Mouse (Mus musculus) kidney, adult 2 months (tissue): ENCODE results near the gene Kirrel3. TPM values are rescaled to one million over a fixed set of nuclear protein-coding genes. Genes with fewer than 3 reads are reported as not detected.

ENCODE experiments used
- DNase-seq: peaks from one replicate; pipeline ENCODE4 v3.0.0; 2021
- H3K27ac ChIP-seq: fragments of 200-500 bp; 2 replicates; pipeline ENCODE4 v1.5.1; 2012; ENCODE audit warnings: low read depth, low read length, control low read depth, inconsistent platforms; ENCODE audit not compliant: insufficient read depth
- H3K27me3 ChIP-seq: fragments of 200-500 bp; replicated peaks from 2 replicates; pipeline ENCODE4 v1.6.1; 2012; ENCODE audit warnings: mild to moderate bottlenecking, moderate library complexity, low read length, inconsistent platforms; ENCODE audit not compliant: control insufficient read depth, insufficient read depth
- H3K36me3 ChIP-seq: fragments of 200-500 bp; 2 replicates; pipeline ENCODE4 v1.6.1; 2012; ENCODE audit warnings: mild to moderate bottlenecking, moderate library complexity, low read length, inconsistent platforms; ENCODE audit not compliant: control insufficient read depth, insufficient read depth
- H3K4me1 ChIP-seq: fragments of 200-500 bp; 2 replicates; pipeline ENCODE4 v1.6.1; 2011; ENCODE audit warnings: low read length; ENCODE audit not compliant: control insufficient read depth, insufficient read depth
- H3K4me3 ChIP-seq: fragments of 200-500 bp; 2 replicates; pipeline ENCODE4 v1.5.1; 2011; ENCODE audit warnings: mild to moderate bottlenecking, low read depth, low read length, control low read depth; ENCODE audit not compliant: insufficient read depth
- CTCF ChIP-seq: fragments of 200-500 bp; conservative IDR thresholded peaks from 2 replicates; pipeline ENCODE4 v1.5.1; 2011; ENCODE audit warnings: low read depth, mild to moderate bottlenecking, control low read depth, low read length, moderate library complexity, mixed read lengths; ENCODE audit not compliant: insufficient read depth, insufficient read length
- POLR2A ChIP-seq: fragments of 200-500 bp; IDR thresholded peaks from one replicate; pipeline ENCODE4 v1.6.1; 2011; ENCODE audit warnings: low read depth, low read length, control low read depth
- WGBS: fragments of 180-500 bp; shearing (Covaris S2); methylation state at CpG from one replicate; pipeline ENCODE4 v1.1.7; 2018; 5-methylcytosine and 5-hydroxymethylcytosine counted together
- polyA plus RNA-seq: library from polyadenylated mRNA; depleted of rRNA; stranded (reverse); fragments of >200 nt; gene quantifications from 2 replicates; pipeline ENCODE4 v1.2.3, GENCODE M21; 2012

Kirrel3 gene
- polyA plus RNA-seq, 1 experiment: 0.47 TPM

DNA sequence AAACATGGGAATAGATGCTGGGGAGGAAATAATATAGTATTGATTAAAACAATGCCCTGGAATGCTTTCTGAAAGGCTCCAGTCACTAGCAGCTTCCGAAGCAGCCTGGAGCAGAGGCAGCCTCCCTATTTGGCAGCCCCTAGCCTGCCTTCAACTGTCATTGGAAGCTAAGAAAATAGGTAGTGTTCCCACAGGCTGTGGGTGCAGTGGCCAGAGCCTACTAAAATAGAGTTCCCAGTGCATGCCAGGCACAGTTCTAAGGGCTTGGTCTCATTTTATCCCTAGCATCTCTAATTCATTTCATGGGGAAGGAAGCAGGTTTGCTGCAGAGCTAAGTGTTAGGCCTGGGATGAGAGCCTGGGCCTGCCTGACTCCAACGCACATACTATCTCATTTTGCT lies 402.6 kb downstream of the Kirrel3 start:
- WGBS: 81% methylated on average over 2 of the region's 2 CpGs
- TF ChIP-seq POLR2A: no peak
- no peak overlapping the region for H3K27ac ChIP-seq
- no peaks in the 10 kb centered on the region for H3K36me3 ChIP-seq
- no peaks in the 10 kb centered on the region for H3K27me3 ChIP-seq
- H3K4me3 ChIP-seq: no peak overlapping the region
- H3K4me1 ChIP-seq: no peaks in the 10 kb centered on the region
- no peak for DNase-seq

GRCm38 (mm10) chr9:34901216-34901615 lies 415.5 kb downstream of the Kirrel3 start:
- Histone ChIP-seq H3K4me1 (no peaks in the 10 kb centered on the region), H3K36me3 (no peaks in the 10 kb centered on the region), H3K4me3 (no peak overlapping the region), H3K27me3 (no peaks in the 10 kb centered on the region), H3K27ac (no peak overlapping the region)
- 84% methylated on average over 4 of the region's 4 CpGs for WGBS
- no peak for TF ChIP-seq POLR2A
- TF ChIP-seq CTCF: no peak
- DNase-seq: no peak

- H3K36me3 ChIP-seq: no peaks in the 10 kb centered on the region
- no peaks in the 10 kb centered on the region for H3K4me1 ChIP-seq
- H3K27me3 ChIP-seq: no peaks in the 10 kb centered on the region
- H3K27ac ChIP-seq: no peak overlapping the region
- no peak for TF ChIP-seq POLR2A
- no peak for TF ChIP-seq CTCF
- WGBS: 71% methylated on average over 2 of the region's 2 CpGs
- H3K4me3 ChIP-seq: no peak overlapping the region
- no peak for DNase-seq
Observed at GRCm38 (mm10) chr9:34901888-34902287, 416.2 kb downstream of the Kirrel3 start.

GRCm38 (mm10) chr9:34905164-34905563 lies 419.5 kb downstream of the Kirrel3 start:
- WGBS: 86% methylated on average over 6 of the region's 6 CpGs

DNA sequence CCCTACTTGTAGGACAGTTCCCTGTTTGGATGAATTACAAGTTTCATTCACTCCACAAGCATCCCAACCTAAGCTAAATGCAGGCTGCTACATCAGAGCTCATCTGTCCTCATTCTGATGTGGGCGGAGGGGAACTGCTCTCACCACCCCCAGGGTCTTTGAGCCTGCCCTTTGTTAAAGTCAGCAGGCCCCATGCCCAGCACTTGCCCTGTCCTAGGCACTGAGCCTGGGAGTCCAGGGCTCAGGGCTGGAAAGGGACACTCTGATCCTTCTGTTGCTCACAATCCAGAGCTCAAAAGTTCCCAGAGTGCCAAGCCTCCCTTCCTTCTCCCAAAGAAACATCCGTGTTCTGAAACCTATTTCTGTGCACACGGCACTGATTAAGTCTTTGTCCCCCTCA lies 422.3 kb downstream of the Kirrel3 start:
- H3K4me1 ChIP-seq: no peaks in the 10 kb centered on the region
- DNase-seq: no peak
- H3K27me3 ChIP-seq: no peaks in the 10 kb centered on the region
- 75% methylated on average over 3 of the region's 3 CpGs for WGBS
- H3K27ac ChIP-seq: no peak overlapping the region
- no peak overlapping the region for H3K4me3 ChIP-seq
- TF ChIP-seq CTCF (no peak), POLR2A (no peak)
- H3K36me3 ChIP-seq: no peaks in the 10 kb centered on the region

More at GRCm38 (mm10) chr9:34905164-34905563, 419.5 kb downstream of the Kirrel3 start:
- no peak for DNase-seq
- H3K27ac ChIP-seq: no peak overlapping the region
- no peaks in the 10 kb centered on the region for H3K27me3 ChIP-seq
- TF ChIP-seq CTCF (no peak), POLR2A (no peak)
- H3K4me1 ChIP-seq: no peaks in the 10 kb centered on the region
- no peak overlapping the region for H3K4me3 ChIP-seq
- H3K36me3 ChIP-seq: no peaks in the 10 kb centered on the region

DNA sequence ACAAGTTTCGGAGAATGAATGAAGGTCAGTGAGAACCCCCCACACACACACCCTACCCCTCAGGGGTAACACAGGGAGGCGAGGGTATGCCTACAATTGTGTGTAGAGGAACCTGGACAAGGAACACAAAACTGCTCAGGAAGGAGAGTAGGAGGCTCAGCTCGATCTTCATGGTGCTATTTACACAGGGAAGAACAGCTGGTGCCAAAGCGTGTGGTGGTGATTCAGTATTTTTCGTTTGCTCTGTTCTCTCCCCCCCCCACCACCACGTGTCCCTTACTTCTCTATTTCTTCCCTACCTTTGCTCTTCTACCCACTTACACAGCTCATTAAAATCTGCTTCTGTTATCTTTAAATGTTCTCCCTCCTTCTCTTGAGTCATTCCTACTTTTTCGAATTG lies 426.1 kb downstream of the Kirrel3 start:
- DNase-seq: no peak
- H3K36me3 ChIP-seq: no peaks in the 10 kb centered on the region
- no peak for TF ChIP-seq POLR2A
- no peak for TF ChIP-seq CTCF
- no peak overlapping the region for H3K27ac ChIP-seq
- H3K4me3 ChIP-seq: no peak overlapping the region
- no peaks in the 10 kb centered on the region for H3K27me3 ChIP-seq
- no peaks in the 10 kb centered on the region for H3K4me1 ChIP-seq
- WGBS: 80% methylated on average over 7 of the region's 7 CpGs

DNA sequence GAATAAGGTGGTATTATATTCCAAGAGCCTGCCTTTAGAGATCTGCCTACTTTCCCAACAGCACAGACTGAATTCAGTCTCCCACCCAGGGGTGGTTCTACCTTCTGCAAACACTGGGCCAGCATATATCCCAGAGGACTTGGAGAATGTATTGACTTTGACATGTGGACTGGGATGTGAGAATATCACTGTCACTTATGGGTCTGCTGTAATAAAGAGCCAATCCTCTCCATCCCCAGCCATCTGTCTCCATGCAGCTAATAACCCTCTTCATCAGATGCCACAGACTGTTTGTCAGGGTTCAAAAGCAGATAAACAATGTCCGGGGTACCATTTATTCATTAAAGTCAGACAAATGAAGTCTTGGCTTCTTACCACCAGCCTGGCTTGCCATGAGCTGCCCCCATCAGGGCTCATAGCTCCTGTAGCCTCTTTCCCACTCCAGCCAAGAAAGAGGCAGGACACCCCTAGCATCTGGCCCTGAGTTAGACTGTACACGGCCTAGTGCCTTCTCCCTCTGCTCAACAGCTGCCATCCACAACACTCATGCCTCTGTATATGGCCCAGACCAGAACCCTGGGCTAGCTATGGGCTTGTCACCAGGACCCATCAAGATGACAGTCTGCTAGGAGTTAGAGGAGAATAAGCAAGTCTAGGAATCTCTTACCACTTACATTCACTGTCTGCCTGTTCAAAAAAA lies 426.7 kb downstream of the Kirrel3 start:
- Histone ChIP-seq H3K27me3 (no peaks in the 10 kb centered on the region), H3K4me3 (no peak overlapping the region), H3K4me1 (no peaks in the 10 kb centered on the region), H3K36me3 (no peaks in the 10 kb centered on the region), H3K27ac (no peak overlapping the region)
- WGBS: 97% methylated on average over 2 of the region's 2 CpGs
- no peak for TF ChIP-seq POLR2A
- no peak for TF ChIP-seq CTCF
- DNase-seq: no peak

DNA sequence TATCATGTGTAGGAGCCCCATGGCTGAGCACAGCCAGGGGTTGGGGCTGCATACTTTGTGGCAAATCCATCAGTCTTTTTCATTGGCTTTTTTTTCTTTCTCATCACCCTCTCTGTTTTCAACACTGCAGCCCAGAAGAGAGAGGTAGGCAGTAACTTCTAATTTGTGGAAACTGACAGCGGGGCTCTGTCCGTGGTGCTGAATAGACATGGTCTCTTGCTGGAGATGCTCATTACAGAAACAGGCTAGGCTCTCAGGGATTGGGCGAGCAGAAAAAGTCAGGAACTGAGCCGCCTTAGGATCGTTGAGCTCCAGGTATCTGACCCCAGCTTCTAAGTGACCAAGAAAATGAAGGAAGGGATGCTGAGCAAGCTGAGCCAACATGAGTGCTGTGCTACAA lies 427.3 kb downstream of the Kirrel3 start:
- H3K4me1 ChIP-seq: no peaks in the 10 kb centered on the region
- no peak overlapping the region for H3K27ac ChIP-seq
- H3K27me3 ChIP-seq: no peaks in the 10 kb centered on the region
- no peak overlapping the region for H3K4me3 ChIP-seq
- TF ChIP-seq CTCF: no peak
- no peak for TF ChIP-seq POLR2A
- WGBS: 2% methylated on average over 5 of the region's 5 CpGs
- H3K36me3 ChIP-seq: no peaks in the 10 kb centered on the region
- DNase-seq: peak; percentile 33
